Mouse (Mus musculus): ENCODE measurements around the gene Commd8.

DNA sequence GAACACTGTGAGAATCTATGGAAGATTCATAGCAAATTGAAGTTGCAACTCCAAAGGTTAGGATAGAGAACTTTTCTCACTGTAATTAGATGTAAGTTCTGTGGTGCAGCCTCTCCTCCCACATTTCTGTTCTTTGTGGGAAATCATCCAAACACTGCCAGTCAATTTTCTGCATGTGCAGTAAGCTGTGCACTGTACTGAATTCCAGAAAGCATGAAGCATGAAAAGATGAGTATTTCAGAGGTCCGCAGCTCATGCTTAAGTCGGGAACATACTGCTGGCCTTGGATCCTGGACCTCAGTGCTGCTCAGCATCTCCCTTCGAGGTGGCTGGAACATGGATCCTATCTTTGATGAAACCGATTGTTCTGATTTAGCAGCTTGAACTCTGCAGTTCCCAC lies 41.3 kb downstream of the Commd8 start:
- TF ChIP-seq POLR2A (IDR thresholded peaks at IDR 0.05; ENCODE audit: borderline replicate concordance, extremely low read depth, low read depth, low read length) (no peak), CTCF (IDR thresholded peaks at IDR 0.05; ENCODE audit: insufficient read depth, low read length) (no peak)
